Mouse (Mus musculus) intestine, embryonic 16.5 days (tissue): Measurements from ENCODE around the gene Dhx36. TPM values are rescaled to one million over a fixed set of nuclear protein-coding genes. Genes with fewer than 3 reads are reported as not detected.

Experiments used
- ATAC-seq: fragments of 200-750 bp; cut with Nextera tagmentation; 2 replicates; pipeline ENCODE4 v1.8.0; 2017; ENCODE audit warnings: moderate TSS enrichment, moderate library complexity
- H3K27ac ChIP-seq: fragments of 300-500 bp; sonication (generic); 2 replicates; pipeline ENCODE4 v1.5.1; 2014; ENCODE audit warnings: mild to moderate bottlenecking, low read length
- H3K27me3 ChIP-seq: fragments of 300-500 bp; sonication (generic); replicated peaks from 2 replicates; pipeline ENCODE4 v1.6.1; 2014; ENCODE audit warnings: low read length, control low read depth, mixed read lengths; ENCODE audit not compliant: control insufficient read depth, insufficient read depth
- H3K36me3 ChIP-seq: fragments of 300-500 bp; sonication (generic); 2 replicates; pipeline ENCODE4 v1.6.1; 2014; ENCODE audit warnings: low read length, control low read depth; ENCODE audit not compliant: control insufficient read depth, insufficient read depth
- H3K4me1 ChIP-seq: fragments of 300-500 bp; sonication (generic); 2 replicates; pipeline ENCODE4 v1.6.1; 2014; ENCODE audit warnings: low read length, control low read depth, mixed read lengths; ENCODE audit not compliant: control insufficient read depth, insufficient read depth
- H3K4me2 ChIP-seq: fragments of 300-500 bp; sonication (generic); 2 replicates; pipeline ENCODE4 v1.6.1; 2014; ENCODE audit warnings: low read depth, low read length, control low read depth
- H3K4me3 ChIP-seq: fragments of 300-500 bp; sonication (generic); 2 replicates; pipeline ENCODE4 v1.5.1; 2014; ENCODE audit warnings: mild to moderate bottlenecking, low read length
- H3K9ac ChIP-seq: fragments of 300-500 bp; sonication (generic); 2 replicates; pipeline ENCODE4 v1.6.1; 2014; ENCODE audit warnings: low read depth, low read length
- H3K9me3 ChIP-seq: fragments of 300-500 bp; sonication (generic); 2 replicates; pipeline ENCODE4 v1.6.1; 2016; ENCODE audit warnings: low read length, control low read depth; ENCODE audit not compliant: control insufficient read depth
- WGBS: fragments of 180-500 bp; shearing (Covaris S2); extraction: QIAGEN DNeasy Blood & Tissue Kit; methylation state at CpG from one replicate; pipeline ENCODE4 v1.1.7; 2014; 5-methylcytosine and 5-hydroxymethylcytosine counted together
- polyA plus RNA-seq: library from polyadenylated mRNA; unstranded; fragments of >200 nt; fragmentation: Nextera tagmentation; extraction: Ambion mirVana; gene quantifications from 2 replicates; pipeline ENCODE4 v1.2.1, GENCODE M21; 2015

The Dhx36 gene
- polyA plus RNA-seq, 1 experiment from 2014 or later, result 8.2 TPM

- H3K9me3 ChIP-seq, result no peaks in the 10 kb centered on the region
- H3K9ac ChIP-seq, result no peak overlapping the region
- no peaks in the 10 kb centered on the region for H3K27me3 ChIP-seq
- H3K36me3 ChIP-seq, result peaks cover 12% of the 10 kb centered on the region
- H3K27ac ChIP-seq, result no peak overlapping the region
- 78% methylated on average over 3 of the region's 3 CpGs for WGBS
- H3K4me1 ChIP-seq, result no peaks in the 10 kb centered on the region
- H3K4me2 ChIP-seq, result no peak overlapping the region
- ATAC-seq, result peak; percentile 72
- no peak overlapping the region for H3K4me3 ChIP-seq
Observed at GRCm38 (mm10) chr3:62464276-62464675, 42.5 kb downstream of the Dhx36 start.

GRCm38 (mm10) chr3:62459483-62459882 is 47.3 kb downstream of the Dhx36 start:
- H3K27ac ChIP-seq, result no peak overlapping the region
- H3K4me3 ChIP-seq, result no peak overlapping the region
- no peaks in the 10 kb centered on the region for H3K9me3 ChIP-seq
- H3K4me2 ChIP-seq, result no peak overlapping the region
- no peak overlapping the region for H3K9ac ChIP-seq
- 85% methylated on average over 6 of the region's 6 CpGs for WGBS
- no peaks in the 10 kb centered on the region; the same call in 1 of the 2 replicates for H3K4me1 ChIP-seq
- H3K36me3 ChIP-seq, result 0 out of 2 replicates have a peak, but pooled peaks cover 8% of the 10 kb centered on the region
- no peak for ATAC-seq
- H3K27me3 ChIP-seq, result no peaks in the 10 kb centered on the region

GRCm38 (mm10) chr3:62458284-62459013 is 48.4 kb downstream of the Dhx36 start:
- ATAC-seq, result peak; percentile 67
- 36% methylated on average over 6 of the region's 6 CpGs for WGBS

GRCm38 (mm10) chr3:62455854-62456253 is 51.0 kb downstream of the Dhx36 start:
- no peak overlapping the region for H3K9ac ChIP-seq
- ATAC-seq, result no peak
- no peak overlapping the region for H3K27ac ChIP-seq
- H3K4me2 ChIP-seq, result no peak overlapping the region
- H3K4me3 ChIP-seq, result no peak overlapping the region
- H3K9me3 ChIP-seq, result no peaks in the 10 kb centered on the region
- H3K4me1 ChIP-seq, result no peaks in the 10 kb centered on the region; the same call in 1 of the 2 replicates
- H3K27me3 ChIP-seq, result no peaks in the 10 kb centered on the region
- H3K36me3 ChIP-seq, result 0 out of 2 replicates have a peak, but pooled peaks cover 8% of the 10 kb centered on the region
- WGBS, result 72% methylated on average over 1 of the region's 1 CpGs

More at GRCm38 (mm10) chr3:62458284-62459013, 48.4 kb downstream of the Dhx36 start:
- H3K27me3 ChIP-seq, result no peaks in the 10 kb centered on the region
- no peaks in the 10 kb centered on the region; the same call in 1 of the 2 replicates for H3K4me1 ChIP-seq
- H3K9ac ChIP-seq, result no peak overlapping the region
- peak overlapping the region; percentile 46; the same call in 1 of the 2 replicates for H3K27ac ChIP-seq
- 0 out of 2 replicates have a peak, but pooled peaks cover 8% of the 10 kb centered on the region for H3K36me3 ChIP-seq
- no peaks in the 10 kb centered on the region for H3K9me3 ChIP-seq
- H3K4me2 ChIP-seq, result no peak overlapping the region
- H3K4me3 ChIP-seq, result no peak overlapping the region

GRCm38 (mm10) chr3:62454096-62454495 is 52.7 kb downstream of the Dhx36 start:
- no peaks in the 10 kb centered on the region; the same call in 1 of the 2 replicates for H3K4me1 ChIP-seq
- no peaks in the 10 kb centered on the region for H3K9me3 ChIP-seq
- no peak overlapping the region for H3K4me3 ChIP-seq
- no peak overlapping the region for H3K4me2 ChIP-seq
- H3K27ac ChIP-seq, result peak overlapping the region; percentile 26
- WGBS, result 52% methylated on average over 3 of the region's 3 CpGs
- ATAC-seq, result peak; percentile 73
- H3K27me3 ChIP-seq, result no peaks in the 10 kb centered on the region
- H3K36me3 ChIP-seq, result no peaks in the 10 kb centered on the region
- H3K9ac ChIP-seq, result no peak overlapping the region

- ATAC-seq, result no peak
- no peak overlapping the region for H3K4me2 ChIP-seq
- H3K27ac ChIP-seq, result no peak overlapping the region
- H3K4me3 ChIP-seq, result no peak overlapping the region
- no peak overlapping the region for H3K9ac ChIP-seq
- H3K4me1 ChIP-seq, result no peaks in the 10 kb centered on the region; the same call in 1 of the 2 replicates
- peaks cover 3% of the 10 kb centered on the region; the same call in 1 of the 2 replicates for H3K36me3 ChIP-seq
- no peaks in the 10 kb centered on the region for H3K27me3 ChIP-seq
- H3K9me3 ChIP-seq, result no peaks in the 10 kb centered on the region
- 62% methylated on average over 4 of the region's 4 CpGs for WGBS
Observed at GRCm38 (mm10) chr3:62452961-62453360, 53.8 kb downstream of the Dhx36 start.

GRCm38 (mm10) chr3:62449871-62450496 is 56.8 kb downstream of the Dhx36 start:
- Histone ChIP-seq H3K36me3 (peaks cover 3% of the 10 kb centered on the region; the same call in 1 of the 2 replicates), H3K4me2 (no peak overlapping the region), H3K4me3 (no peak overlapping the region), H3K9me3 (no peaks in the 10 kb centered on the region), H3K4me1 (peaks cover 4% of the 10 kb centered on the region; the same call in 1 of the 2 replicates), H3K9ac (no peak overlapping the region), H3K27me3 (no peaks in the 10 kb centered on the region), H3K27ac (no peak overlapping the region)
- 92% methylated on average over 4 of the region's 4 CpGs for WGBS
- no peak for ATAC-seq

GRCm38 (mm10) chr3:62447151-62447550 is 59.7 kb downstream of the Dhx36 start:
- H3K4me2 ChIP-seq, result no peak overlapping the region
- H3K4me1 ChIP-seq, result peaks cover 4% of the 10 kb centered on the region; the same call in 1 of the 2 replicates
- no peak overlapping the region for H3K27ac ChIP-seq
- no peak overlapping the region for H3K9ac ChIP-seq
- no peaks in the 10 kb centered on the region for H3K27me3 ChIP-seq
- H3K4me3 ChIP-seq, result no peak overlapping the region
- no peaks in the 10 kb centered on the region for H3K9me3 ChIP-seq
- peaks cover 3% of the 10 kb centered on the region; the same call in 1 of the 2 replicates for H3K36me3 ChIP-seq
- peak; percentile 84 for ATAC-seq
- 62% methylated on average over 8 of the region's 8 CpGs for WGBS

- no peak overlapping the region for H3K27ac ChIP-seq
- H3K27me3 ChIP-seq, result no peaks in the 10 kb centered on the region
- peaks cover 3% of the 10 kb centered on the region; the same call in 1 of the 2 replicates for H3K36me3 ChIP-seq
- ATAC-seq, result no peak
- H3K4me1 ChIP-seq, result peaks cover 4% of the 10 kb centered on the region; the same call in 1 of the 2 replicates
- no peaks in the 10 kb centered on the region for H3K9me3 ChIP-seq
- H3K4me3 ChIP-seq, result no peak overlapping the region
- no peak overlapping the region for H3K4me2 ChIP-seq
- H3K9ac ChIP-seq, result no peak overlapping the region
- 85% methylated on average over 7 of the region's 7 CpGs for WGBS
Observed at GRCm38 (mm10) chr3:62446271-62446670, 60.5 kb downstream of the Dhx36 start.
